Mouse (Mus musculus): ENCODE measurements around the gene Sept11. TPM values are rescaled to one million over a fixed set of nuclear protein-coding genes. Genes with fewer than 3 reads are reported as not detected.

Sept11 gene
- polyA plus RNA-seq, 1 experiment from 2014 or later = 176 TPM

DNA sequence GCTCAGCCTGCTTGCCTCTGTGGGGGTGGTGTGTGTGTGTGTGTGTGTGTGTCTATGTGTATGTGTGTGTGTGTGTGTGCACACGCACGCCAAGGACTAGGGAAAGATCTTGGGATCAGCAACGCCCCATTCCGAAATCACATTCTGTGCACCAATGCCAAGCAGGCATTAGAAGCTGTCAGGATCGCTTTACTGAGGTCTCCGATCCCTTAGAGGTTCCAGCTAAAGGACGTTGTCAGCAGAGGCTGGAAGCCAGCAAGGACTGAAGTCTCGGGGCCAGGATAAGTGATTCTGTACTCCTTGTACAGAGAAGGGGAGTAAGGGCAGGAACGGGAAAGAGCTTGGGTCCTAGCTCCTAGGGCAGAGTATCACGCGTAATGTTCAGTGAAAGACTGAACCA, 61.2 kb downstream of the Sept11 start:
- Histone ChIP-seq H3K36me3 (ENCODE audit: control insufficient read depth, insufficient read depth, low read length) (peaks cover 62% of the 10 kb centered on the region), H3K27ac (ENCODE audit: low read length) (no peak overlapping the region), H3K9ac (replicated peaks; ENCODE audit: low read depth, low read length) (no peak overlapping the region), H3K4me3 (ENCODE audit: low read depth, low read length) (no peak overlapping the region), H3K9me3 (ENCODE audit: control insufficient read depth, low read depth, low read length) (no peaks in the 10 kb centered on the region), H3K27me3 (ENCODE audit: control insufficient read depth, insufficient read depth, low read length) (no peaks in the 10 kb centered on the region), H3K4me2 (replicated peaks; ENCODE audit: low read depth, low read length) (no peak overlapping the region), H3K4me1 (ENCODE audit: control insufficient read depth, insufficient read depth, low read length) (peaks cover 15% of the 10 kb centered on the region)
- WGBS = 83% methylated on average over 11 of the region's 11 CpGs
- no peak for ATAC-seq (ENCODE audit: insufficient number of reproducible peaks, insufficient read depth, low FRiP score, low read depth)

DNA sequence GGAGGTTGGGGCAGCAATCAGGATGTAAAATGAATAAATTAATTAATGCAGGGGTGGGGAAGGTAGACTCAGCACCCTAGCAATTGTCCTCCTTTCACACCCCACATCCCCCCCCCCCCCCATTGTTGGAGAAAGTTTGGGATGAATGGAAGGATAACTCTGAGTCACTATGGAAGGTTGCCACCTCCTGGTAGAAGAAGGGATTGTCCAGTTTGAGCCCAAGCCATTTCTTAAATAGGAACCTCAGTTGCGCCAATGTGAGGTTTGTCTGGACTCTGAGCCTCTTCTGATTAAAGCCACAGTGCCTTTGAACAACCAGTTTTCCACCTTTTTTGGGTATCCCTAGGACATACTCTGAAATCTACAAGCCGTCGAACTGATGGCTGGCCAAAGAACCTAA, 70.3 kb downstream of the Sept11 start:
- WGBS = 89% methylated on average over 3 of the region's 3 CpGs
- peaks cover 61% of the 10 kb centered on the region for H3K36me3 ChIP-seq (ENCODE audit: control insufficient read depth, insufficient read depth, low read length)
- H3K4me1 ChIP-seq (ENCODE audit: control insufficient read depth, insufficient read depth, low read length) = no peaks in the 10 kb centered on the region
- H3K9me3 ChIP-seq (ENCODE audit: control insufficient read depth, low read depth, low read length) = no peaks in the 10 kb centered on the region
- no peaks in the 10 kb centered on the region for H3K27me3 ChIP-seq (ENCODE audit: control insufficient read depth, insufficient read depth, low read length)
- H3K27ac ChIP-seq (ENCODE audit: low read length) = no peak overlapping the region
- no peak overlapping the region for H3K4me2 ChIP-seq (replicated peaks; ENCODE audit: low read depth, low read length)
- H3K4me3 ChIP-seq (ENCODE audit: low read depth, low read length) = no peak overlapping the region
- no peak for ATAC-seq (ENCODE audit: insufficient number of reproducible peaks, insufficient read depth, low FRiP score, low read depth)
- H3K9ac ChIP-seq (replicated peaks; ENCODE audit: low read depth, low read length) = no peak overlapping the region

DNA sequence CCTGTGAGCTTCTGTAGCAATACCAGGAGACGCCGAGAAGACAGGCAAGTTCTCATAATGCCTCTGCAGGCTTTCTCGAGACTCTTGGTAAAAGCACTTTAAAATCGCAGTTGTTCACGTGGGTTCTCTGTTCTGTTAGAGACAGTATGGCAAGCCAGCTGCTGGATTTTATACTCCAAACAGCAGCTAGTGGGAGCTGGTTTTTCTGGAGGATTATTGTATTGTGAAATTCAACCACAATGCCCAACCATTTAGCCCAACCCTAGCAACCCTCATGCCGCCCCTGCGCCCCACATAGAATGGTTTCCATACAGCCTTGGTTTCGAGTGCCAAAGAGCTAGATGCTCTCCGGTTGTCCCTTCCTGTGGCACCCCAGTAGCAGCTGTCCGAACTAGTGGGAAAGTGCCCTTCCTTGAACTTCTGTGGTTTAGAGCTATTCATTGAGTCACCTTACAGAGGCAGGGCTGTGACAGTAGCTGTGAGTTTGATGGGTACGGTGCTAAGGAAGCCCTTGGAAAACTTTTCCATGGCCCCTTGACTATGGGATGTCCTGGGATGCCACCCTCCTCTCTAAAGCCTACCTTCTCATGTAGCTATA, 74.8 kb downstream of the Sept11 start:
- Histone ChIP-seq H3K4me3 (ENCODE audit: low read depth, low read length) (no peak overlapping the region), H3K27ac (ENCODE audit: low read length) (no peak overlapping the region), H3K36me3 (ENCODE audit: control insufficient read depth, insufficient read depth, low read length) (peaks cover 62% of the 10 kb centered on the region), H3K9me3 (ENCODE audit: control insufficient read depth, low read depth, low read length) (no peaks in the 10 kb centered on the region), H3K4me1 (ENCODE audit: control insufficient read depth, insufficient read depth, low read length) (no peaks in the 10 kb centered on the region), H3K4me2 (replicated peaks; ENCODE audit: low read depth, low read length) (no peak overlapping the region), H3K9ac (replicated peaks; ENCODE audit: low read depth, low read length) (no peak overlapping the region), H3K27me3 (ENCODE audit: control insufficient read depth, insufficient read depth, low read length) (no peaks in the 10 kb centered on the region)
- WGBS = 92% methylated on average over 11 of the region's 11 CpGs
- no peak for ATAC-seq (ENCODE audit: insufficient number of reproducible peaks, insufficient read depth, low FRiP score, low read depth)

DNA sequence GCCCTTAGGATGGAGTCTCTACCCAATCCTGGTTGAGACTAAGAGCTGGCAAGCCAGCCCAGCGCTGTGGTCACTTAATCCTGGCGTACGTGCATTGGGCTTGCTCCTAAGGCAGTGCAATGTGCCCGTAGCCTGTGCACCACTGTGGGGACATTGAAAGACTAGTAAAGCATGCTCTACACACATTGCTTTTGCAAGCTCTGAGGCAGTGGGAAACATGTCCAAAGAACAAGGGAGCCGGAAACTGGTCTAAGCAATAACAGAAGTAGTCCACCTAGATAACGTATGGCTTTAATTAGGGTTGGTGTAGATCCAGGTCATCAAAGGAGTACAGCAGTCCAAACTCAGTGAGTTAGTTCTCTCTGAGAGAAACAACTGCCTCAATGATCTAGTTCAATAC, 75.4 kb downstream of the Sept11 start:
- no peak overlapping the region for H3K27ac ChIP-seq (ENCODE audit: low read length)
- no peaks in the 10 kb centered on the region for H3K9me3 ChIP-seq (ENCODE audit: control insufficient read depth, low read depth, low read length)
- H3K4me1 ChIP-seq (ENCODE audit: control insufficient read depth, insufficient read depth, low read length) = no peaks in the 10 kb centered on the region
- no peak for ATAC-seq (ENCODE audit: insufficient number of reproducible peaks, insufficient read depth, low FRiP score, low read depth)
- no peak overlapping the region for H3K4me2 ChIP-seq (replicated peaks; ENCODE audit: low read depth, low read length)
- no peak overlapping the region for H3K9ac ChIP-seq (replicated peaks; ENCODE audit: low read depth, low read length)
- no peak overlapping the region for H3K4me3 ChIP-seq (ENCODE audit: low read depth, low read length)
- WGBS = 98% methylated on average over 6 of the region's 6 CpGs
- H3K27me3 ChIP-seq (ENCODE audit: control insufficient read depth, insufficient read depth, low read length) = no peaks in the 10 kb centered on the region
- H3K36me3 ChIP-seq (ENCODE audit: control insufficient read depth, insufficient read depth, low read length) = peaks cover 62% of the 10 kb centered on the region

DNA sequence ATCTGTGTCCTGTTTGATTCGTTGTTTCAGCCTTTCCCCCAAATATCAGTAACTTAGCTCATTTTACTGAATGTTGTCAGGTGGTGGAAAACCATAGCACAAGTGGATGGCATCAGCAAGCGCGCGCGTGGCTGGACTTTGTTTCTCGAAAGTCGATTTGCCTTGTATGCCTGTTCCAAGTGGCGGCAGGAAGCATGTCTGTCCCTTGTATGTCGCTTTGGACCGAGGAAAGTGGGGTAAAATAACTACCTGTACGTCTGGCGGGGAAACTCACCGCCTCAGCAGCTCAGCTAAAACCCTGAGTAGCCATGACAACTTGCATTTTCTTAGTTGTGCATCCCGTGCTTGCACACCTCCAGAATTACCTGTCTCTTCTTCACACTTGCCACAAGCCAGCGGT, 78.2 kb downstream of the Sept11 start:
- peaks cover 50% of the 10 kb centered on the region for H3K36me3 ChIP-seq (ENCODE audit: control insufficient read depth, insufficient read depth, low read length)
- 96% methylated on average over 15 of the region's 15 CpGs for WGBS

DNA sequence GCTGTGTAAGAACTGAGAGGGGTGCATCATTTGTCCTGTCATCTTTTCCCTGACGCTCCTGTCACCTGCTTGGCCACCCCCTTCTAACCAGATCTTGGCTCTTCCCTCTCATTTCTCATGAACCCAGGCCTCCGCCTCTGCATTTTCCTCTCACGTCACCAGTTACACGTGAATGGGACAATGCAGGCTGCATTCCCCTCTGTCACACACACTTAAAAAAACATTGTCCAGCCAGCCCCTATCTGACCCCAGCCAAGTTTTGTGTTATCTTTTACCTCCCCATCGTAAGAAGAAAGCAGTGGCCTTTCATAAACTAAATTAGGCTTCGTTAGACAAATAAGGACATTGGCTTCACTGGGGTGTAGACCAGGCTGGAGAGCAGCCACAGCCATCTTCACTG, 79.3 kb downstream of the Sept11 start:
- no peak for ATAC-seq (ENCODE audit: insufficient number of reproducible peaks, insufficient read depth, low FRiP score, low read depth)
- H3K9me3 ChIP-seq (ENCODE audit: control insufficient read depth, low read depth, low read length) = no peaks in the 10 kb centered on the region
- no peaks in the 10 kb centered on the region for H3K27me3 ChIP-seq (ENCODE audit: control insufficient read depth, insufficient read depth, low read length)
- no peak overlapping the region for H3K4me2 ChIP-seq (replicated peaks; ENCODE audit: low read depth, low read length)
- WGBS = 92% methylated on average over 6 of the region's 6 CpGs
- no peak overlapping the region for H3K27ac ChIP-seq (ENCODE audit: low read length)
- no peaks in the 10 kb centered on the region for H3K4me1 ChIP-seq (ENCODE audit: control insufficient read depth, insufficient read depth, low read length)
- H3K36me3 ChIP-seq (ENCODE audit: control insufficient read depth, insufficient read depth, low read length) = peaks cover 52% of the 10 kb centered on the region
- H3K4me3 ChIP-seq (ENCODE audit: low read depth, low read length) = no peak overlapping the region
- H3K9ac ChIP-seq (replicated peaks; ENCODE audit: low read depth, low read length) = no peak overlapping the region

More for the DNA sequence above, 78.2 kb downstream of the Sept11 start:
- Histone ChIP-seq H3K4me1 (ENCODE audit: control insufficient read depth, insufficient read depth, low read length) (no peaks in the 10 kb centered on the region), H3K27ac (ENCODE audit: low read length) (no peak overlapping the region), H3K4me3 (ENCODE audit: low read depth, low read length) (no peak overlapping the region), H3K9ac (replicated peaks; ENCODE audit: low read depth, low read length) (no peak overlapping the region), H3K9me3 (ENCODE audit: control insufficient read depth, low read depth, low read length) (no peaks in the 10 kb centered on the region), H3K4me2 (replicated peaks; ENCODE audit: low read depth, low read length) (no peak overlapping the region), H3K27me3 (ENCODE audit: control insufficient read depth, insufficient read depth, low read length) (no peaks in the 10 kb centered on the region)
- no peak for ATAC-seq (ENCODE audit: insufficient number of reproducible peaks, insufficient read depth, low FRiP score, low read depth)

DNA sequence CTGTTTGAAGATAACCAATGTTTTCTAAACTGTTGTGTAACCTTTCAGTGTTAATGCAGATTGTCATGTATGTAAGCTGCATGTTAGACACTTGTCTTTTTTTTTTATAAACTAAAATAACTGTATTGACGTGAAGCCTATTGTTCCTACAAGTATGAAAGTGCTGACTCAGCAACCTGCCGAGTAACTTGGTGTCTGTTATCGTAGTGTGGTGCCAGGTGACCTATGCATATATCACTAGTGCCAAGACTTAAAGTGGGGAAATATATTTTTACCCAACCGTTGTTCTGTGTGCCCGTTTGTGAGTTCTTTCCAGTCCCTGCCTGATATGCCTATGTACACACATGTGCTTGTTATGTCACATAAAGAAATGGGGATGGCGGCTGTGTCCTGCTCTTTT, 81.4 kb downstream of the Sept11 start:
- Histone ChIP-seq H3K27me3 (ENCODE audit: control insufficient read depth, insufficient read depth, low read length) (no peaks in the 10 kb centered on the region), H3K36me3 (ENCODE audit: control insufficient read depth, insufficient read depth, low read length) (peaks cover 42% of the 10 kb centered on the region), H3K27ac (ENCODE audit: low read length) (no peak overlapping the region), H3K4me3 (ENCODE audit: low read depth, low read length) (no peak overlapping the region), H3K4me2 (replicated peaks; ENCODE audit: low read depth, low read length) (no peak overlapping the region), H3K9ac (replicated peaks; ENCODE audit: low read depth, low read length) (no peak overlapping the region), H3K4me1 (ENCODE audit: control insufficient read depth, insufficient read depth, low read length) (no peaks in the 10 kb centered on the region), H3K9me3 (ENCODE audit: control insufficient read depth, low read depth, low read length) (no peaks in the 10 kb centered on the region)
- WGBS = 85% methylated on average over 6 of the region's 6 CpGs
- ATAC-seq (ENCODE audit: insufficient number of reproducible peaks, insufficient read depth, low FRiP score, low read depth) = no peak

DNA sequence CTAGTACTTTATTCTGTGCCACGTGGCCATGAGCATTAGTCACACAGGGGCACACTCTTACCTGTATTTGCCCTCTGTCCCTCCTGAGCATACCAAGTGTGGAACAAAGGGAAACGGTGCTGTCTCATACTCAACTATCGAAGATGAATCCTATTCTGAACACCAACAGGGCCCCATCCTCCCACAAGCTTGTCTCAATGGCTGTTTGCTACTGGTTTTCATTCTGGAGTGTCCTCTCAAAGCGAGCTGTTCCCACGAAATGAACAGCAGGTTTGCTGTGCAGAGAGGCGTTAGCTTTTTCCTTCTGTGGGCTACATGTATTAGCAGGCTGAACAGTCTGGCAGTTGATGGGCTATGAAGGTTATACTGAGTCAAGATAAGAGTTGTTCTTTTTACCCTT, 85.4 kb downstream of the Sept11 start:
- H3K27ac ChIP-seq (ENCODE audit: low read length) = no peak overlapping the region
- H3K4me3 ChIP-seq (ENCODE audit: low read depth, low read length) = no peak overlapping the region
- peaks cover 36% of the 10 kb centered on the region for H3K36me3 ChIP-seq (ENCODE audit: control insufficient read depth, insufficient read depth, low read length)
- H3K27me3 ChIP-seq (ENCODE audit: control insufficient read depth, insufficient read depth, low read length) = no peaks in the 10 kb centered on the region
- no peak for ATAC-seq (ENCODE audit: insufficient number of reproducible peaks, insufficient read depth, low FRiP score, low read depth)
- H3K4me1 ChIP-seq (ENCODE audit: control insufficient read depth, insufficient read depth, low read length) = no peaks in the 10 kb centered on the region
- no peak overlapping the region for H3K4me2 ChIP-seq (replicated peaks; ENCODE audit: low read depth, low read length)
- H3K9me3 ChIP-seq (ENCODE audit: control insufficient read depth, low read depth, low read length) = no peaks in the 10 kb centered on the region
- 81% methylated on average over 6 of the region's 6 CpGs for WGBS
- H3K9ac ChIP-seq (replicated peaks; ENCODE audit: low read depth, low read length) = no peak overlapping the region

DNA sequence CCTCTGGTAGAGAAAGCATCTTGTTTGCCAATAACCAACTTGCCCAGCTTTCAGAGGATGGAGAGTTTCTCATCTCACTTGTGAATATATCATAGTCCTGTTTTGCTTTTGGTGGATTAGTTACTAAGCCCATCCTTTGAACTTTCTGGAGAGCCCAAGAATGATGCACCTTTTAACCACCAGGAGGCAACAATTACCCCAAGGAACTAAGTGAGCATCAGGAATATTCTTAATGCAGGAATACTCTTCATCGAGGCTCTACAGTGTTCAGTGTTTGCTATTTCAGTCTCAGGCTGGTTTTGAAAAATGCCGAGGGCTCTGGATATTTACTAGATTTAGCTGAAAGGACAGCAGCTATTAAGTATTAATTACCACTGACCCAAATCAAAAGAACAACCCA, 87.0 kb downstream of the Sept11 start:
- ATAC-seq (ENCODE audit: insufficient number of reproducible peaks, insufficient read depth, low FRiP score, low read depth) = no peak
- Histone ChIP-seq H3K9ac (replicated peaks; ENCODE audit: low read depth, low read length) (no peak overlapping the region), H3K36me3 (ENCODE audit: control insufficient read depth, insufficient read depth, low read length) (peaks cover 38% of the 10 kb centered on the region), H3K4me2 (replicated peaks; ENCODE audit: low read depth, low read length) (no peak overlapping the region), H3K27me3 (ENCODE audit: control insufficient read depth, insufficient read depth, low read length) (no peaks in the 10 kb centered on the region), H3K9me3 (ENCODE audit: control insufficient read depth, low read depth, low read length) (no peaks in the 10 kb centered on the region), H3K27ac (ENCODE audit: low read length) (no peak overlapping the region), H3K4me3 (ENCODE audit: low read depth, low read length) (no peak overlapping the region), H3K4me1 (ENCODE audit: control insufficient read depth, insufficient read depth, low read length) (no peaks in the 10 kb centered on the region)
- WGBS = 67% methylated on average over 2 of the region's 2 CpGs
